Mouse (Mus musculus) brain, embryonic 14.5 days (tissue): ENCODE measurements around the gene Mgll.

ENCODE experiments used
- CTCF ChIP-seq: fragments of 200-500 bp; IDR thresholded peaks from 2 replicates; pipeline ENCODE4 v1.5.1; 2012; ENCODE audit warnings: inconsistent platforms, mild to moderate bottlenecking, moderate library complexity, borderline replicate concordance; ENCODE audit not compliant: insufficient read depth, insufficient read length; ENCODE audit errors: extremely low read depth
- POLR2A ChIP-seq: fragments of 200-500 bp; IDR thresholded peaks from 2 replicates; pipeline ENCODE4 v1.6.1; 2012; ENCODE audit warnings: mild to moderate bottlenecking, inconsistent platforms, borderline replicate concordance; ENCODE audit not compliant: poor library complexity, insufficient read depth, insufficient read length, severe bottlenecking; ENCODE audit errors: extremely low read depth

DNA sequence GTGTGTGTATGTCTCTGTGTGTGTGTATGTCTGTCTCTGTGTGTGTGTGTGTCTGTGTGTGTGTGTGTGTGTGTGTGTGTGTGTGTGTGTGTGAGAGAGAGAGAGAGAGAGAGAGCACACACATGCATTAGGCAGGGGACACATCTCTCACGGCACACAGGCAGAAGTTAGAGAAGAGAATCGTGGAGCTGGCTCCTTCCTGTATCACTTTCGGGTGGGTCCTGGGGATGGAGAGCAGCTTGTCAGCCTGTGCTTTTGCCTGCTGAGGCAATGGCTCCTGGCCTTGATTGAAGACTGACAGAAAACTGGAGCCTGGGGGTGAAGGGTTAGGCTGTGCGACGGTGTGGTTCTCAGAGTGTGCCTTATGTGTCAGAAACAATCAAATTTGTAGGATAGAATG is 8.2 kb upstream of the Mgll start:
- TF ChIP-seq CTCF (no peak), POLR2A (no peak)
